ENCODE assay signal across 8 mouse cellular contexts in the genomic region with DNA sequence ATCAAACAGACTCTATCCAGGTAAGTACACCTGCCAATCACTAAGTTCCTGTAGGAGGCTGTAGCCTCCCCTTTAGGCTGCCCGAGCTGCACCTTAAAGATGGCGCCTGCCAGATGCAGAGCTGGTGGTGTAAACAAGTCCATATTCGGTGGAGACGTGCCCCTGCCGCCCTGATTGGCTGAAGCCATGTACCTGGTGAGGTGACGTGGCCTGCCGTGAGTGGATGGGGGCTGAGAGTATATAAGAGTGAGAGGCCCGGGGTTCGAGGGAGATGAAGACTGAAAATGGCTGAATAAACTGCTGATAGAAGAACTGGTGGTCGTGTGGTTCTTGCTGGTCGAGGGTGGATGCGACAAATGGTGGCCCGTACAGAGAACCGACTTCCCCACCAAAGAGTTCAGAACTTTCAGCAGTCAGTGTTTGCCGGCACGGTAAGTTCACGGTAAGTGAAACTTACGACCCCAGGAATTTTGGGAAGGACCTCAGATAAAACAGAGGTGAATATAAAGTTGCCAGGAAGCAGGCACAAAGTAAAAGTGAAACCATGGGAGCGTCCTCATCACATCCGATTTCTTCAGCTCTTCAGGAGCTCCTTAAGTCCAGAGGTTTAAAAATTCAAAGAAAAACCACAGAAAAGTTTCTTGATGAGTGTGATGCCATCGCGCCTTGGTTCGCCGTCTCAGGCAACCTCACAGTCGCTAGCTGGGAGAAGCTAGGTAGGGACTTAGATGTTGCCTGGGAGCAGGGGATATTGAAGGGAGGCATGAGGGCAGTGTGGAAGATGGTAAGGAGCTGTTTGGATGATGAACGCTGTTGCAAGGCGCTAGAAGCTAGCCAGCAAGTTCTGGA. TPM values are rescaled to one million over a fixed set of nuclear protein-coding genes. Genes with fewer than 3 reads are reported as not detected.
DNase-seq lines count a peak whose midpoint lies in the region; ATAC-seq and TF ChIP-seq lines count a peak whose summit lies in the region.
"Not testable (repeated sequence)": the region's sequence is repeated elsewhere in the genome, so short reads cannot be mapped to it uniquely, and the experiment has no call there.
"Had no signal": no experiment of that assay in that cellular context is flagged by ENCODE, and none has a peak within 500 bp of the region (broad histone marks: within the 10 kb centered on the region; RNA-seq: fewer than 3 reads in every experiment).

No protein-coding gene starts in this region.

- 0 out of 2 replicates have a peak, but pooled peaks have one; percentile 16 for ATAC-seq in G1E (ENCODE audit: extremely low read depth, insufficient number of reproducible peaks, low FRiP score, poor library complexity, severe bottlenecking)
- ATAC-seq in lung, postnatal 0 days = not testable (repeated sequence)

- not testable (repeated sequence) for TF ChIP-seq CTCF in G1E (IDR thresholded peaks at IDR 0.05; ENCODE audit: low read depth, low read length); cortical plate, adult 2 months (IDR thresholded peaks at IDR 0.05; ENCODE audit: extremely low read depth, insufficient read depth, low read length); lung, postnatal 0 days (IDR thresholded peaks at IDR 0.05)

- not testable (repeated sequence) for H3K27me3 ChIP-seq in G1E (ENCODE audit: insufficient read depth, low read length); heart, embryonic 10.5 days (ENCODE audit: insufficient read depth, poor library complexity, severe bottlenecking); lung, postnatal 0 days (replicated peaks; ENCODE audit: insufficient read depth, low read length); myocyte (ENCODE audit: control insufficient read depth, insufficient read depth, insufficient read length)

- not testable (repeated sequence) for TF ChIP-seq POLR2A in cortical plate, adult 2 months (IDR thresholded peaks at IDR 0.05; ENCODE audit: extremely low read depth, insufficient read depth, low read length); myocyte (IDR thresholded peaks at IDR 0.05; ENCODE audit: insufficient read length, low read depth)

- peaks cover 16% of the 10 kb centered on the region for H3K4me1 ChIP-seq in G1E (ENCODE audit: insufficient read depth, low read depth, low read length)
- not testable (repeated sequence) for H3K4me1 ChIP-seq in cortical plate, adult 2 months (ENCODE audit: control insufficient read depth, insufficient read depth, low read length); heart, embryonic 10.5 days; lung, postnatal 0 days (ENCODE audit: insufficient read depth, low read depth, low read length)

- 0 out of 2 replicates have a peak overlapping the region, but pooled peaks have one; percentile 51 for H3K27ac ChIP-seq in cortical plate, adult 2 months (ENCODE audit: insufficient read depth, low read length)
- not testable (repeated sequence) for H3K27ac ChIP-seq in heart, embryonic 10.5 days; lung, postnatal 0 days (ENCODE audit: low read length)

- peaks cover 10% of the 10 kb centered on the region for H3K9me3 ChIP-seq in G1E (replicated peaks)
- H3K9me3 ChIP-seq in heart, embryonic 10.5 days; lung, postnatal 0 days (ENCODE audit: low read length): not testable (repeated sequence)

- H3K9ac ChIP-seq in lung, postnatal 0 days (replicated peaks; ENCODE audit: low read depth) = not testable (repeated sequence)

- H3K4me3 ChIP-seq in G1E (ENCODE audit: low read depth, low read length) = peak overlapping the region; percentile 65
- not testable (repeated sequence) for H3K4me3 ChIP-seq in cortical plate, adult 2 months (ENCODE audit: insufficient read depth, low read length); heart, embryonic 10.5 days; myocyte
- 0 out of 2 replicates have a peak overlapping the region, but pooled peaks have one; percentile 8 for H3K4me3 ChIP-seq in lung, postnatal 0 days (ENCODE audit: low read depth, low read length)

- TF ChIP-seq EP300 in lung, postnatal 0 days (IDR thresholded peaks at IDR 0.05) = not testable (repeated sequence)

- DNase-seq in G1E (ENCODE audit: low spot score); lung, postnatal 0 days (ENCODE audit: low spot score): not testable (repeated sequence)
- DNase-seq in heart, embryonic 10.5 days (ENCODE audit: low spot score) = peak; percentile 66
- peak; percentile 77 for DNase-seq in layer of hippocampus, adult 9-11 months
- DNase-seq in spleen, postnatal 4 days (ENCODE audit: low spot score in 2 of 2) = peak; percentile 38 to 67

- H3K79me2 ChIP-seq in myocyte (ENCODE audit: control insufficient read depth, insufficient read depth) = not testable (repeated sequence)

- not testable (repeated sequence) for H3K36me3 ChIP-seq in G1E (replicated peaks); heart, embryonic 10.5 days; lung, postnatal 0 days (ENCODE audit: insufficient read depth, low read length); myocyte (ENCODE audit: control insufficient read depth, insufficient read depth)

- not testable (repeated sequence) for H3K4me2 ChIP-seq in lung, postnatal 0 days (replicated peaks; ENCODE audit: low read depth, low read length)
- H3K4me2 ChIP-seq in myocyte (ENCODE audit: low read depth) = peak overlapping the region; percentile 28

- H3ac ChIP-seq in myocyte (ENCODE audit: control insufficient read depth, insufficient read length) = not testable (repeated sequence)

- 92% methylated on average over 27 of the region's 27 CpGs for WGBS in heart, embryonic 10.5 days
- 90% methylated on average over 27 of the region's 27 CpGs for WGBS in lung, postnatal 0 days

RNA-seq across cellular contexts. Expression of a gene that starts 13.6 kb away (rescaled TPM):
- total RNA-seq in G1E (2014; fragmentation: Nextera tagmentation) (0.75 and 0.83 TPM in 2 replicates), G1E (2017) (0.05 and 0.12 TPM in 2 replicates)
- polyA plus RNA-seq in G1E (2012) (0.02 TPM in 1 of 2 replicates, not detected in the other), myocyte (2012; fragmentation: generic; extraction: Trizol) (0.02 TPM)
- polyA plus RNA-seq in cortical plate, adult 2 months (2012; rRNA removed) = 12.4 and 14.0 TPM in 2 replicates
- polyA plus RNA-seq in heart, embryonic 10.5 days (2016; fragmentation: Nextera tagmentation; extraction: Ambion mirVana) = 0.07 and 0.24 TPM in 2 replicates
- 3.4 and 4.9 TPM in 2 replicates for polyA plus RNA-seq in lung, postnatal 0 days (2015; fragmentation: Nextera tagmentation; extraction: Ambion mirVana)
- polyA plus RNA-seq: heart, embryonic 11.5 days had no signal
